Mouse (Mus musculus): ENCODE measurements around the gene Nyap2.

GRCm38 (mm10) chr1:81301661-81302060 lies 224.9 kb downstream of the Nyap2 start:
- TF ChIP-seq CTCF (IDR thresholded peaks at IDR 0.05; ENCODE audit: insufficient read depth, low read depth, low read length), result no peak
- TF ChIP-seq POLR2A (IDR thresholded peaks at IDR 0.05; ENCODE audit: insufficient read depth, low read depth, low read length), result no peak

Measured in olfactory bulb, adult 2 months (tissue).